Mouse (Mus musculus): ENCODE data around the gene Socs7. TPM values are rescaled to one million over a fixed set of nuclear protein-coding genes. Genes with fewer than 3 reads are reported as not detected.

The Socs7 gene
- polyA plus RNA-seq, 1 experiment: 37.1 TPM

DNA sequence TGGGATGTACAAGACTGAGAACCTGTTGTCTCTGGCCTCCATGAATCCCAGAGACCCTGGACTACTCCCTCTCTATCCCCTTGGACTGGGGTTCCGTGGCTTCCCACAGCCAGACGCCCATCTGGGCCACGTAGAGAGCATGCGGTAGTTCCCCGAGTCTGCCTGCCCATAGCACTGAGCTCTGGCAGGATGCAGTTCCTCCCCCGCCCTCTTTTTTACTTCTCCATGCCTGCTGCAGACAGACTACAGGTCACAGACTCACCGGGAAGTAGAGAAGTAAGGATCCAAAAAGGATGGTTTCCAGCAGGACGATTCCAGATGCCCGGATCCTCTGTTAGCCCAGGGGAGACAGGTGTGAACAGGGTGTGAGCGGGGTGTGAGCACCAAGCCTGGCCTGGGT, 16.9 kb upstream of the Socs7 start:
- TF ChIP-seq POLR2A (IDR thresholded peaks at IDR 0.05; ENCODE audit: borderline replicate concordance, extremely low read depth, insufficient read depth, insufficient read length, poor library complexity, severe bottlenecking): no peak
- TF ChIP-seq CTCF (IDR thresholded peaks at IDR 0.05; ENCODE audit: borderline replicate concordance, extremely low read depth, insufficient read depth, insufficient read length): no peak
- DNase-seq (ENCODE audit: low read depth): no peak

DNA sequence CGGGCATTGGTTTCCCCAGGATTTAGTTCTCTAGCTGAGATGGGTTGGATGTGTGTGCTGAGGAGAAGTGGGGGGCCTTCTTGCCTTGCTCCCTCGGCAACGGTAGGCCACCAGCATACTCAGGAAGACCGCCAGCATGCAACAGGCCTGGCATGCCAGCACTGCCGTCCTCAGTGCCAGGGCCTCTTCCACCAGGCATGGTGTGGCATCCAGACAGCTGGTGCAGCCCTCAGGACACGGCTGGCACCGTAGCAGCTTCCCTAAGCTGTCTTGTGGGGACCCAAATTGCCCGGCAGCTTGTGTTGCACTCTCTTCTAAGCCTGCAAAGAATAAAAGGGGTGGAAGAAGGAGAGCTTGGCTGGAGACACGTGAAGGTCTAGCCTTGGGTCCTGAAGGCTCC, 16.0 kb upstream of the Socs7 start:
- DNase-seq (ENCODE audit: low read depth): peak; percentile 25
- TF ChIP-seq POLR2A (IDR thresholded peaks at IDR 0.05; ENCODE audit: borderline replicate concordance, extremely low read depth, insufficient read depth, insufficient read length, poor library complexity, severe bottlenecking): no peak
- no peak for TF ChIP-seq CTCF (IDR thresholded peaks at IDR 0.05; ENCODE audit: borderline replicate concordance, extremely low read depth, insufficient read depth, insufficient read length)

DNA sequence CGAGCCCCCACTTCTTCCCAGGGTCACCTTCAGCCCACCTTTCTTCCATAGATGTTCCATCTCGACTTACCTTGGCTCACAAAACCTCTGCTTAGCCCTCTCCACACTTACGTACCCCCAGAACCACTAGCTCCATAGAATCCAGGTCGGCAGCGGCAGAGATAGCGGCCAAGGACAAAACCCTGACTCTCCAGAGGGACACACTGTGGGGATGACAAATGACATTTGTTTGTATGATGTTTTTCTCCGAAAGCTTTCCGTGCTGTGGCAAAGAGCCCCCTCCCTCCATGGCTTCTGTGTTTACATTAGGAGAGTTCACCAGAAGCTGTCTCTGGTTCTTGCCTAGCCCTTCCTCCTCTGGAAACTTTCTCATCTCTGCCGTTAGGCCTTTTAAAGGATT, 15.1 kb upstream of the Socs7 start:
- TF ChIP-seq CTCF (IDR thresholded peaks at IDR 0.05; ENCODE audit: borderline replicate concordance, extremely low read depth, insufficient read depth, insufficient read length) (no peak), POLR2A (IDR thresholded peaks at IDR 0.05; ENCODE audit: borderline replicate concordance, extremely low read depth, insufficient read depth, insufficient read length, poor library complexity, severe bottlenecking) (no peak)
- DNase-seq (ENCODE audit: low read depth): no peak

DNA sequence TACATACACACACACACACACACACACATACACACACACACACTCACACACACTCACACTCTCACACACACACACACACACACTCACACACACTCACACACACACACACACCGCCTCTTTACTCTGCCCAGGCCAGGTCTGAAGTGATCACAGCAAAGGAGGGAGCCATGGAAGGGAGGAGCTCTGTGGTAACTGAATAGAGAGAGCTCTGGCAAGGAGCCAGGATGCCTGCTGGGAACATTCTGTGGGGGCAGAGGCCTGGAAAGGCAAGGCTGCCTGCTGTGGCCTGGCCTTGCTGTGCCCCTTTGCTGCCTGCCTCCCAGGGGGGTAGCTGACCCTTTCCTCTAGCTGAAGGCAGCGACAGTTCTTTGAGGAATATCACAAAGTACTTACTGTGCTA, 12.3 kb upstream of the Socs7 start:
- no peak for TF ChIP-seq CTCF (IDR thresholded peaks at IDR 0.05; ENCODE audit: borderline replicate concordance, extremely low read depth, insufficient read depth, insufficient read length)
- DNase-seq (ENCODE audit: low read depth): peak; percentile 94

DNA sequence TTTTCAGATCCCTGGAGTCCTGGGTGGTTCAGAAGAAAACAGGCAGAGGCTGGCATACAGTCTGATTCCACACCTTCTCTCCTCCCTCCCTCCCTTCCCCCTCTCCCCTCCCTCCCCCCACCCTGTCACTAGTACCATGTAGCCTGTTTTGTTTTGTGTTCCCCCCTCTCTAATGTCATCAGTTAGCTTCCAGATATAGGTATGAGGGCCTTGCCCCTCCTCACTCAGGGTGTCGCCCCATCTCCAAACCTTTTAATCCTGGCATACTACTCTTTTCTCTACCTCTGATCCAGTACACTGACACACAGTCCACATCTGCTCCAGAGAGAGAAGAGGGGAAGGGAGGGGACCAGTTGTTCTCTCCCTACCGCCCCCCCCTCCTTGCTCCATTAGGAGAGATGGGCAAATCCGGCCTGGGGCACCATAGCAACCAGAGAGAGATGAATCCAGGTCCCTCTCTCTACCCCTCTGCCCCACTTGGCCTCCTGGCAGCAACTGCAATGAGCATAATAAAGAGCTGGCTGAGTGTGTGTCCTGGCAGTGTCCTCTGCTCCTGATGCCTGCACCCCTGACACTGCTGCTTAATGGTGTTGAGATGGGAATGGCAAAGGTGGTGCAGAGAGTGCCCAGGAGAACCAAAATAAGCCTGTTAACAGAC, 10.2 kb upstream of the Socs7 start, which contains the start of gene Gpr179:
Gene Gpr179, minus strand, starts transcription at position 51 of the 658 bp plus-strand sequence.
- TF ChIP-seq POLR2A (IDR thresholded peaks at IDR 0.05; ENCODE audit: borderline replicate concordance, extremely low read depth, insufficient read depth, insufficient read length, poor library complexity, severe bottlenecking): no peak
- DNase-seq (ENCODE audit: low read depth): peak; percentile 55

DNA sequence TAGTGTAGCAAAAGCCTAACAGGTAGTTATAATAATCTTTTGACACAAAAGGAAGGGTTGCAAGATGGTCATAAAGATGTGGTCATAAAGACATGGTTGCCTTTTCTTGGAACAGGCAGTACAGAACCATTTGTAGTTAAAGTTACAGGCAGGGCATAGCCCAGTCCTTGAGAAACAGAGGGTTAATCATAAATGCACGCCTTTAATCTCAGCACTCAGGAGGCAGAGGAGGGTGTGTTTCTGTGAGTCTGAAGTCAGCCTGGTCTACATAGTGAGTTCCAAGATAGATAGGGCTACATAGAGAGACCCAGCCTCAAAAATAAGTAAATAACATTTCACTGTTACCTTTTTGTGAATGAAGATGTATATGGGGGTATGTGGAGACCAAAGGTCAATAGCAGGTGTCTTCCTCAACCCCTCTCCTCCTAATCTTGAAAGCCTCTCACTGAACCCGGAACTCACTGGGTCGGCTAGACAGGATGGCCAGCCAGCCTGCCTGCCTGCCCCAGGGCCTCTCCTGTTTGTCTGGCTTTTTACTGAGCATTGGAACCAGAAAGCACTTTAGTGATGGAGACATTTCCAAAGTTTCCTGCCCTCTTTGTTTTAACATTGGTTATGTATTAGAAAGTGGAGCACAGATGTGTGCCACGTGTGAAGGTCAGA, 9.3 kb upstream of the Socs7 start:
- DNase-seq (ENCODE audit: low read depth): no peak
- TF ChIP-seq POLR2A (IDR thresholded peaks at IDR 0.05; ENCODE audit: borderline replicate concordance, extremely low read depth, insufficient read depth, insufficient read length, poor library complexity, severe bottlenecking) (no peak), CTCF (IDR thresholded peaks at IDR 0.05; ENCODE audit: borderline replicate concordance, extremely low read depth, insufficient read depth, insufficient read length) (no peak)

DNA sequence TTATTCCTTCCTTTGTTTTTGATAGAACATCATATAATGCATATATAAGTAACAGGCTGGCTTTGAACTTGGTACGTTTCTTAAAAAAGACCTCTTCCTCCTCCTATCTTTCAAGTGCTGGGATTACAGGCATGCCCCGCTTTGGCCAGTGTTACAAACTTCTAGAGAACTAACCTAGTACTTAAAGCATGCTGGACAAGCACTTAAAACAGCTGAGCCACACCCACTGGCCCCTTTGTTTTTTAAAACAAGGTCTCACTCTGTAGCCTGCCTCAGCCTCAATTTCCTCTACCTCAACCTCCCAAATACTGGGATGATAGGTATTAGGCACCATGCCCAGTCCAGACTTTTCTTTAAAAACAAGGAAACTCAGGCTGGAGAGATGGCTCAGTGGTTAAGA, 7.7 kb upstream of the Socs7 start:
- TF ChIP-seq POLR2A (IDR thresholded peaks at IDR 0.05; ENCODE audit: borderline replicate concordance, extremely low read depth, insufficient read depth, insufficient read length, poor library complexity, severe bottlenecking) (no peak), CTCF (IDR thresholded peaks at IDR 0.05; ENCODE audit: borderline replicate concordance, extremely low read depth, insufficient read depth, insufficient read length) (no peak)
- no peak for DNase-seq (ENCODE audit: low read depth)

DNA sequence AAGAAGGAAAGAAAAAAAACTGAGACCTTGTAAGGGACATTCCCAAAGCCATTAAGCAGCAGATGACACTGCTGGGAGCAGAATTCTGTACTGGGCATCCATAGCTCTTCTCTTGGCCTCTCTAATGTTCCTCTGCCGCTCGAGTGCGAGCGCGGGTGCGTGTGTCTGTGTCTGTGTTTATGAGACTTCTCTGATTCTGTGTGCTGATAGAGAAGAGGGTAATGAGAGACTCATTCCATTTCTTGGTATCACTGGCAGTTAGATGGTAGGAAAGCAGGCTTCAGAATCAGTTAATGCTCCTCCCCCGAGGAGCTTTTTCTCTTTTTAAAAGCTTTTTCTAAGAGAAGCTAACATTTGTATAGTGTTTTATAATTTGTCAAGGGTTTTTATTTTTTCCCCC, 7.1 kb upstream of the Socs7 start:
- TF ChIP-seq CTCF (IDR thresholded peaks at IDR 0.05; ENCODE audit: borderline replicate concordance, extremely low read depth, insufficient read depth, insufficient read length): no peak
- no peak for TF ChIP-seq POLR2A (IDR thresholded peaks at IDR 0.05; ENCODE audit: borderline replicate concordance, extremely low read depth, insufficient read depth, insufficient read length, poor library complexity, severe bottlenecking)
- no peak for DNase-seq (ENCODE audit: low read depth)

DNA sequence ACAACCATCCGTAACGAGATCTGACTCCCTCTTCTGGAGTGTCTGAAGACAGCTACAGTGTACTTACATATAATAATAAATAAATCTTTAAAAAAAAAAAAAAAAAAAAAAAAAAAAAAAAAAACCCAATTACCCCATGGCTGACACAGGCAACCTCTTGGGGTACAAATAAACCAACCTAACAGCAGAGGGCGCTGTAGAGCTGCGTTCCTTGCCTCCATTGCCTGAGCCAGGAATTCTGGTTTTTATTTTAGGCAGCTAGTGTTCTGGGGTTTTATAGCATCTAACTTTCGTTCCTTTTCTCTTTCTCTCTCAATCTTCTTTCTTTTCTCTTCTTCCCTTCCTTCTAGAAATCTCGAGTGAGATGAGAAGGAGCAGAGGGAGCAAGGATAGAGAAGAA, 4.7 kb upstream of the Socs7 start:
- peak; percentile 74 for DNase-seq (ENCODE audit: low read depth)
- TF ChIP-seq CTCF (IDR thresholded peaks at IDR 0.05; ENCODE audit: borderline replicate concordance, extremely low read depth, insufficient read depth, insufficient read length): peak; percentile 73; the same call in 1 of the 2 replicates

DNA sequence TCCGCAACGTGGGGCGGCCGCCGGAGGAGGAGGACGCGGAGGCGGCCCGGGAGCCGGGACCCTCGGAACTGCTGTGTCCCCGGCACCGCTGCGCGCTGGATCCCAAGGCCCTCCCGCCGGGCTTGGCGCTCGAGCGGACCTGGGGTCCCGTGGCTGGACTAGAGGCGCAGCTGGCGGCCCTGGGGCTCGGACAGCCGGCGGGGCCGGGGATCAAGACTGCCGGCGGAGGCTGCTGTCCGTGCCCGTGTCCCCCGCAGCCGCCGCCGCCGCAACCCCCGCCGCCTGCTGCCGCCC, 245 bp downstream of the Socs7 start:
- DNase-seq (ENCODE audit: low read depth): peak; percentile 39
- no peak for TF ChIP-seq CTCF (IDR thresholded peaks at IDR 0.05; ENCODE audit: borderline replicate concordance, extremely low read depth, insufficient read depth, insufficient read length)
- no peak for TF ChIP-seq POLR2A (IDR thresholded peaks at IDR 0.05; ENCODE audit: borderline replicate concordance, extremely low read depth, insufficient read depth, insufficient read length, poor library complexity, severe bottlenecking)

DNA sequence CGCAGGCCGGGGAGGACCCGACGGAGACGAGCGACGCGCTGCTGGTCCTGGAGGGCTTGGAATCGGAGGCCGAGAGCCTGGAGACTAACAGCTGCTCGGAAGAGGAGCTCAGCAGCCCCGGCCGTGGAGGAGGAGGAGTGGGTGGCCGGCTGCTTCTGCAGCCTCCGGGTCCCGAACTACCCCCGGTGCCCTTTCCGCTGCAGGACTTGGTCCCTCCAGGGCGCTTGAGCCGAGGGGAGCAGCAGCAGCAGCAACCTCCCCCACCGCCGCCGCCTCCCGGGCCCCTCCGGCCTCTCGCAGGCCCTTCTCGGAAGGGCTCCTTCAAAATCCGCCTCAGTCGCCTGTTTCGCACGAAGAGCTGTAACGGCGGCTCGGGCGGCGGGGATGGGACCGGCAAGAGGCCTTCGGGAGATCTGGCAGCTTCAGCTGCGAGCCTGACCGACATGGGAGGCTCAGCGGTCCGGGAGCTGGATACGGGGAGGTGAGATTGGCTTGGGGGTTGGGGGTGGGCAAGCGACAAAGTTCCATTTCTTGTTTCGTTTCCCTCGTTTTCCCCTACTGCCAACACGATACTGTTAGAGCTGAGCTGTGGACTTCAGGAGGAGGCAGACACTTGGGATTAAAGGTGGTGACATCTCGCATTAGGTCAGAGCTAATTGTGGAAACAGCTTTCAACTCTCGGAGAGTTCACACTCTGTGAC, 742 bp downstream of the Socs7 start:
- TF ChIP-seq POLR2A (IDR thresholded peaks at IDR 0.05; ENCODE audit: borderline replicate concordance, extremely low read depth, insufficient read depth, insufficient read length, poor library complexity, severe bottlenecking): no peak
- TF ChIP-seq CTCF (IDR thresholded peaks at IDR 0.05; ENCODE audit: borderline replicate concordance, extremely low read depth, insufficient read depth, insufficient read length): no peak
- peak; percentile 44 for DNase-seq (ENCODE audit: low read depth)

DNA sequence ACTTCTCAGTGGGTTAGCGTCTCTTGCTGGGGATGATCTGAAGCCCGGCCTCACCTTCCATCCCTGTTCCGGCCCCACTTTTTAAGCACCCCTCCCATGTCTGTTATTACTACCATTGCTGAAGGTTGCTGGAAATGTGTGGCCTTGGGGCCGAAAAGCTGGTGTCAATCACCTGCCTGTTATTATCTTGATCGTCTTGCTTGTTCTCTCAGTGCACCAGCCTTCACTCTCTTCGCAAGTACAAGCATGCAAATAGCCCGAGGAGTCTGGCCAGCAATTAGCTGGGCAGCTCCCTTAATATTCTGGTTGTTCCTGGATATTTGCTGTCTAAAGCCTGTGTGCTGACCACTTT, 1.3 kb downstream of the Socs7 start:
- DNase-seq (ENCODE audit: low read depth): peak; percentile 33
- no peak for TF ChIP-seq POLR2A (IDR thresholded peaks at IDR 0.05; ENCODE audit: borderline replicate concordance, extremely low read depth, insufficient read depth, insufficient read length, poor library complexity, severe bottlenecking)
- no peak for TF ChIP-seq CTCF (IDR thresholded peaks at IDR 0.05; ENCODE audit: borderline replicate concordance, extremely low read depth, insufficient read depth, insufficient read length)
